Mouse (Mus musculus) G1E (cell line): ENCODE measurements at regions not wholly inside any gene's neighbourhood (a gene's known extent, or its start where the extent isn't known, plus 50 kb on each side); places are given as distances from the start of the nearest gene placed in this dataset.

ENCODE experiments used
- ATAC-seq: 2 replicates; pipeline ENCODE4 v1.8.0; 2016; ENCODE audit warnings: mild to moderate bottlenecking; ENCODE audit not compliant: insufficient number of reproducible peaks, poor library complexity, low FRiP score, severe bottlenecking; ENCODE audit errors: extremely low read depth
- DNase-seq: peaks from one replicate; pipeline ENCODE4 v3.0.0; 2012; ENCODE audit warnings: low spot score
- H3K27me3 ChIP-seq: 2 replicates; pipeline ENCODE4 v1.6.1; 2012; ENCODE audit warnings: mild to moderate bottlenecking, low read length, inconsistent platforms; ENCODE audit not compliant: insufficient read depth
- H3K36me3 ChIP-seq: replicated peaks from 2 replicates; pipeline ENCODE3; 2012; ENCODE audit warnings: mild to moderate bottlenecking, inconsistent platforms
- H3K4me1 ChIP-seq: 2 replicates; pipeline ENCODE4 v1.6.1; 2012; ENCODE audit warnings: low read depth, low read length, inconsistent platforms, mixed read lengths; ENCODE audit not compliant: insufficient read depth
- H3K4me3 ChIP-seq: 2 replicates; pipeline ENCODE4 v1.5.1; 2012; ENCODE audit warnings: low read depth, mild to moderate bottlenecking, inconsistent platforms, low read length, moderate library complexity, mixed read lengths
- H3K9me3 ChIP-seq: replicated peaks from 2 replicates; pipeline ENCODE4 v1.6.1; 2012; ENCODE audit warnings: inconsistent platforms
- CTCF ChIP-seq: IDR thresholded peaks from 2 replicates; pipeline ENCODE4 v1.5.1; 2012; ENCODE audit warnings: low read depth, low read length, inconsistent platforms, mixed read lengths
- GATA1 ChIP-seq: IDR thresholded peaks from 2 replicates; pipeline ENCODE4 v1.6.1; 2012; ENCODE audit warnings: borderline replicate concordance, low read length, inconsistent platforms, mixed read lengths
- GATA2 ChIP-seq: IDR thresholded peaks from 2 replicates; pipeline ENCODE4 v1.6.1; 2012; ENCODE audit warnings: low read depth, low read length, inconsistent platforms, borderline replicate concordance
- POLR2AphosphoS5 ChIP-seq: IDR thresholded peaks from 2 replicates; pipeline ENCODE4 v1.6.1; 2012; ENCODE audit warnings: low read depth, low read length, inconsistent platforms; ENCODE audit not compliant: insufficient replicate concordance
- TAL1 ChIP-seq: conservative IDR thresholded peaks from 2 replicates; pipeline ENCODE4 v1.6.1; 2012; ENCODE audit warnings: low read depth, low read length, inconsistent platforms, mixed read lengths

- Histone ChIP-seq H3K9me3 (no peaks in the 10 kb centered on the region), H3K4me3 (no peak overlapping the region), H3K36me3 (no peaks in the 10 kb centered on the region), H3K27me3 (peaks cover 5% of the 10 kb centered on the region), H3K4me1 (no peaks in the 10 kb centered on the region)
- DNase-seq (no peak), ATAC-seq (no peak)
- TF ChIP-seq TAL1 (no peak), CTCF (no peak), POLR2AphosphoS5 (no peak), GATA1 (no peak), GATA2 (no peak)
Measured at GRCm38 (mm10) chr3:38135808-38136214, 348.8 kb downstream of the Ankrd50 start.

GRCm38 (mm10) chr3:38134425-38134824 is 350.2 kb downstream of the Ankrd50 start:
- H3K4me3 ChIP-seq, result no peak overlapping the region
- peaks cover 6% of the 10 kb centered on the region for H3K27me3 ChIP-seq
- TF ChIP-seq POLR2AphosphoS5 (no peak), CTCF (no peak), GATA1 (no peak), TAL1 (no peak), GATA2 (no peak)
- ATAC-seq (no peak), DNase-seq (no peak)
- no peaks in the 10 kb centered on the region for H3K4me1 ChIP-seq
- H3K9me3 ChIP-seq, result no peaks in the 10 kb centered on the region
- H3K36me3 ChIP-seq, result no peaks in the 10 kb centered on the region

- no peak overlapping the region for H3K4me3 ChIP-seq
- ATAC-seq (no peak), DNase-seq (no peak)
- H3K9me3 ChIP-seq, result no peaks in the 10 kb centered on the region
- TF ChIP-seq TAL1, result no peak
- TF ChIP-seq GATA2, result no peak
- TF ChIP-seq GATA1, result no peak
- TF ChIP-seq CTCF, result no peak
- no peak for TF ChIP-seq POLR2AphosphoS5
- H3K4me1 ChIP-seq, result 0 out of 2 replicates have a peak, but pooled peaks cover 2% of the 10 kb centered on the region
- H3K27me3 ChIP-seq, result peaks cover 6% of the 10 kb centered on the region; the same call in 1 of the 2 replicates
- H3K36me3 ChIP-seq, result no peaks in the 10 kb centered on the region
Measured at GRCm38 (mm10) chr3:38131887-38132220, 352.8 kb downstream of the Ankrd50 start.

GRCm38 (mm10) chr3:38131176-38131886 is 353.3 kb downstream of the Ankrd50 start:
- H3K36me3 ChIP-seq, result no peaks in the 10 kb centered on the region
- peaks cover 6% of the 10 kb centered on the region; the same call in 1 of the 2 replicates for H3K27me3 ChIP-seq
- ATAC-seq (no peak), DNase-seq (no peak)
- H3K9me3 ChIP-seq, result no peaks in the 10 kb centered on the region
- 0 out of 2 replicates have a peak, but pooled peaks cover 2% of the 10 kb centered on the region for H3K4me1 ChIP-seq
- no peak overlapping the region for H3K4me3 ChIP-seq
- TF ChIP-seq GATA1 (no peak), GATA2 (no peak), POLR2AphosphoS5 (no peak), TAL1 (no peak), CTCF (no peak)

DNA sequence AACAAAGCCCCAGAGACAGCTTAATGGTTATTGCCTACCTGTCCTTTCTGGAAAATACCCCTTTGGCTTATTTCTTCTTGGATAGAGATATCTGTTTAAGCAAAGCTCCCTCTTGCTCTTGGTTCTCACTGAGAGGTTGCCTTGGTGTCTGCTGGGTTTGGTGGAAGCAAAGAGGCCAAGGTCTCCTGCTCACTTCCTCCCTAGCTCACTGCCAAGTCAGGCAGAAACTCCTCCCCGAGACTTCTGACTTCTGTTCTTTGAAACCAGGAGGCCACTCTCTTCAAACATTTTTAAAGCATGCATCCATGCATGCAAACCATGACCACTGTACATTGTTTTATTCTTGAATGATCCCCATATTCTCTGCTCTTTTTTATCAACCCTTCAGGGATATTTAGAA is 354.6 kb downstream of the Ankrd50 start:
- ATAC-seq (no peak), DNase-seq (no peak)
- peaks cover 6% of the 10 kb centered on the region; the same call in 1 of the 2 replicates for H3K27me3 ChIP-seq
- H3K4me3 ChIP-seq, result no peak overlapping the region
- no peaks in the 10 kb centered on the region for H3K9me3 ChIP-seq
- no peaks in the 10 kb centered on the region for H3K36me3 ChIP-seq
- TF ChIP-seq GATA1, result no peak
- no peak for TF ChIP-seq TAL1
- no peak for TF ChIP-seq CTCF
- no peak for TF ChIP-seq GATA2
- TF ChIP-seq POLR2AphosphoS5, result no peak
- 0 out of 2 replicates have a peak, but pooled peaks cover 2% of the 10 kb centered on the region for H3K4me1 ChIP-seq

- Histone ChIP-seq H3K36me3 (no peaks in the 10 kb centered on the region), H3K4me3 (no peak overlapping the region), H3K27me3 (peaks cover 6% of the 10 kb centered on the region; the same call in 1 of the 2 replicates), H3K4me1 (0 out of 2 replicates have a peak, but pooled peaks cover 2% of the 10 kb centered on the region), H3K9me3 (no peaks in the 10 kb centered on the region)
- DNase-seq (no peak), ATAC-seq (no peak)
- TF ChIP-seq GATA1 (no peak), GATA2 (no peak), POLR2AphosphoS5 (no peak), TAL1 (no peak), CTCF (no peak)
Measured at GRCm38 (mm10) chr3:38129167-38129500, 355.5 kb downstream of the Ankrd50 start.
